Mouse (Mus musculus) limb, embryonic 10.5 days (tissue): ENCODE data around the gene Vav3. TPM values are rescaled to one million over a fixed set of nuclear protein-coding genes. Genes with fewer than 3 reads are reported as not detected.

Experiments
- DNase-seq: peaks from one replicate; pipeline ENCODE4 v3.0.0-alpha.2; 2017; ENCODE audit warnings: low spot score
- H3K27ac ChIP-seq: fragments of 300-500 bp; sonication (generic); 2 replicates; pipeline ENCODE4 v1.5.1; 2016; ENCODE audit warnings: mild to moderate bottlenecking
- H3K27me3 ChIP-seq: fragments of 300-500 bp; sonication (generic); 2 replicates; pipeline ENCODE4 v1.6.1; 2016; ENCODE audit warnings: low read depth, mild to moderate bottlenecking; ENCODE audit not compliant: poor library complexity, severe bottlenecking
- H3K36me3 ChIP-seq: fragments of 300-500 bp; sonication (generic); 2 replicates; pipeline ENCODE4 v1.6.1; 2016; ENCODE audit warnings: mild to moderate bottlenecking, moderate library complexity
- H3K4me1 ChIP-seq: fragments of 300-500 bp; sonication (generic); 2 replicates; pipeline ENCODE4 v1.6.1; 2016
- H3K4me3 ChIP-seq: fragments of 300-500 bp; sonication (generic); 2 replicates; pipeline ENCODE4 v1.5.1; 2016; ENCODE audit warnings: mild to moderate bottlenecking, moderate library complexity
- H3K9me3 ChIP-seq: fragments of 300-500 bp; sonication (generic); replicated peaks from 2 replicates; pipeline ENCODE4 v1.6.1; 2016; ENCODE audit warnings: mild to moderate bottlenecking
- WGBS: fragments of 180-500 bp; shearing (Covaris S2); methylation state at CpG from one replicate; pipeline ENCODE4 v1.1.7; 2016; 5-methylcytosine and 5-hydroxymethylcytosine counted together
- polyA plus RNA-seq: library from polyadenylated mRNA; unstranded; fragments of >200 nt; fragmentation: Nextera tagmentation; extraction: Ambion mirVana; gene quantifications from 2 replicates; pipeline ENCODE4 v1.2.1, GENCODE M21; 2016

Gene Vav3
- polyA plus RNA-seq, 1 experiment from 2014 or later: 3.0 TPM

GRCm38 (mm10) chr3:109544476-109545221 lies 204.2 kb downstream of the Vav3 start:
- no peak overlapping the region for H3K4me3 ChIP-seq
- H3K4me1 ChIP-seq: no peaks in the 10 kb centered on the region
- H3K27me3 ChIP-seq: no peaks in the 10 kb centered on the region
- no peak for DNase-seq
- H3K36me3 ChIP-seq: no peaks in the 10 kb centered on the region
- no peak overlapping the region for H3K27ac ChIP-seq
- no peaks in the 10 kb centered on the region for H3K9me3 ChIP-seq
- 80% methylated on average over 7 of the region's 7 CpGs for WGBS

GRCm38 (mm10) chr3:109557329-109557728 lies 216.9 kb downstream of the Vav3 start:
- no peaks in the 10 kb centered on the region for H3K9me3 ChIP-seq
- H3K36me3 ChIP-seq: no peaks in the 10 kb centered on the region
- whole genome bisulfite sequencing: 54% methylated on average over 2 of the region's 2 CpGs

GRCm38 (mm10) chr3:109561295-109561694 lies 220.8 kb downstream of the Vav3 start:
- H3K27me3 ChIP-seq: no peaks in the 10 kb centered on the region
- H3K4me1 ChIP-seq: no peaks in the 10 kb centered on the region
- 67% methylated on average over 4 of the region's 4 CpGs for WGBS
- no peaks in the 10 kb centered on the region for H3K9me3 ChIP-seq
- H3K27ac ChIP-seq: no peak overlapping the region
- DNase-seq: no peak
- no peak overlapping the region for H3K4me3 ChIP-seq
- H3K36me3 ChIP-seq: no peaks in the 10 kb centered on the region

More at GRCm38 (mm10) chr3:109557329-109557728, 216.9 kb downstream of the Vav3 start:
- no peaks in the 10 kb centered on the region for H3K4me1 ChIP-seq
- no peak overlapping the region for H3K4me3 ChIP-seq
- H3K27ac ChIP-seq: no peak overlapping the region
- H3K27me3 ChIP-seq: no peaks in the 10 kb centered on the region
- DNase-seq: no peak

- Histone ChIP-seq H3K4me3 (no peak overlapping the region), H3K36me3 (no peaks in the 10 kb centered on the region), H3K27me3 (no peaks in the 10 kb centered on the region), H3K4me1 (no peaks in the 10 kb centered on the region), H3K27ac (no peak overlapping the region), H3K9me3 (no peaks in the 10 kb centered on the region)
- DNase-seq: no peak
- WGBS: 77% methylated on average over 7 of the region's 7 CpGs
These were observed 221.3 kb downstream of the Vav3 start for GRCm38 (mm10) chr3:109561776-109562175.

- no peaks in the 10 kb centered on the region for H3K36me3 ChIP-seq
- no peak for DNase-seq
- WGBS: 85% methylated on average over 4 of the region's 4 CpGs
- H3K27me3 ChIP-seq: no peaks in the 10 kb centered on the region
- no peaks in the 10 kb centered on the region for H3K4me1 ChIP-seq
- H3K27ac ChIP-seq: no peak overlapping the region
- no peak overlapping the region for H3K4me3 ChIP-seq
- no peaks in the 10 kb centered on the region for H3K9me3 ChIP-seq
These were observed 221.8 kb downstream of the Vav3 start for GRCm38 (mm10) chr3:109562268-109562667.

GRCm38 (mm10) chr3:109564443-109564842 lies 224.0 kb downstream of the Vav3 start:
- Histone ChIP-seq H3K27me3 (no peaks in the 10 kb centered on the region), H3K36me3 (no peaks in the 10 kb centered on the region), H3K9me3 (no peaks in the 10 kb centered on the region), H3K4me1 (no peaks in the 10 kb centered on the region), H3K27ac (no peak overlapping the region), H3K4me3 (no peak overlapping the region)
- no peak for DNase-seq
- WGBS: 87% methylated on average over 2 of the region's 2 CpGs

- H3K27me3 ChIP-seq: no peaks in the 10 kb centered on the region
- H3K4me3 ChIP-seq: no peak overlapping the region
- H3K27ac ChIP-seq: no peak overlapping the region
- 62% methylated on average over 3 of the region's 3 CpGs for WGBS
- DNase-seq: no peak
- H3K9me3 ChIP-seq: no peaks in the 10 kb centered on the region
- H3K36me3 ChIP-seq: no peaks in the 10 kb centered on the region
- H3K4me1 ChIP-seq: peaks cover 4% of the 10 kb centered on the region; the same call in 1 of the 2 replicates
These were observed 228.3 kb downstream of the Vav3 start for GRCm38 (mm10) chr3:109568542-109569265.

- no peaks in the 10 kb centered on the region for H3K9me3 ChIP-seq
- H3K4me1 ChIP-seq: peaks cover 4% of the 10 kb centered on the region; the same call in 1 of the 2 replicates
- no peak for DNase-seq
- WGBS: 86% methylated on average over 1 of the region's 1 CpGs
- no peaks in the 10 kb centered on the region for H3K36me3 ChIP-seq
- no peak overlapping the region for H3K27ac ChIP-seq
- H3K27me3 ChIP-seq: no peaks in the 10 kb centered on the region
- H3K4me3 ChIP-seq: no peak overlapping the region
These were observed 231.0 kb downstream of the Vav3 start for GRCm38 (mm10) chr3:109571483-109571882.

- WGBS: 56% methylated on average over 3 of the region's 3 CpGs
- DNase-seq: no peak
- H3K27me3 ChIP-seq: no peaks in the 10 kb centered on the region
- no peaks in the 10 kb centered on the region for H3K36me3 ChIP-seq
- peaks cover 4% of the 10 kb centered on the region; the same call in 1 of the 2 replicates for H3K4me1 ChIP-seq
- no peak overlapping the region for H3K4me3 ChIP-seq
- H3K9me3 ChIP-seq: no peaks in the 10 kb centered on the region
- no peak overlapping the region for H3K27ac ChIP-seq
These were observed 232.4 kb downstream of the Vav3 start for GRCm38 (mm10) chr3:109572871-109573270.

- H3K27me3 ChIP-seq: no peaks in the 10 kb centered on the region
- no peak overlapping the region for H3K4me3 ChIP-seq
- H3K9me3 ChIP-seq: no peaks in the 10 kb centered on the region
- no peaks in the 10 kb centered on the region for H3K36me3 ChIP-seq
- WGBS: 75% methylated on average over 10 of the region's 10 CpGs
- peaks cover 4% of the 10 kb centered on the region; the same call in 1 of the 2 replicates for H3K4me1 ChIP-seq
- no peak for DNase-seq
- no peak overlapping the region for H3K27ac ChIP-seq
These were observed 233.2 kb downstream of the Vav3 start for GRCm38 (mm10) chr3:109573549-109574146.

GRCm38 (mm10) chr3:109574161-109574560 lies 233.7 kb downstream of the Vav3 start:
- 78% methylated on average over 6 of the region's 6 CpGs for WGBS

GRCm38 (mm10) chr3:109578347-109578746 lies 237.9 kb downstream of the Vav3 start:
- Histone ChIP-seq H3K4me3 (no peak overlapping the region), H3K27me3 (no peaks in the 10 kb centered on the region), H3K9me3 (no peaks in the 10 kb centered on the region), H3K27ac (no peak overlapping the region), H3K4me1 (no peaks in the 10 kb centered on the region), H3K36me3 (no peaks in the 10 kb centered on the region)
- WGBS: 66% methylated on average over 3 of the region's 3 CpGs
- no peak for DNase-seq

More at GRCm38 (mm10) chr3:109574161-109574560, 233.7 kb downstream of the Vav3 start:
- H3K27me3 ChIP-seq: no peaks in the 10 kb centered on the region
- H3K36me3 ChIP-seq: no peaks in the 10 kb centered on the region
- H3K27ac ChIP-seq: no peak overlapping the region
- H3K9me3 ChIP-seq: no peaks in the 10 kb centered on the region
- DNase-seq: no peak
- peaks cover 4% of the 10 kb centered on the region; the same call in 1 of the 2 replicates for H3K4me1 ChIP-seq
- H3K4me3 ChIP-seq: no peak overlapping the region

GRCm38 (mm10) chr3:109578983-109579382 lies 238.5 kb downstream of the Vav3 start:
- H3K4me1 ChIP-seq: no peaks in the 10 kb centered on the region
- H3K4me3 ChIP-seq: no peak overlapping the region
- WGBS: 48% methylated on average over 7 of the region's 7 CpGs

More at GRCm38 (mm10) chr3:109578983-109579382, 238.5 kb downstream of the Vav3 start:
- no peak overlapping the region for H3K27ac ChIP-seq
- no peaks in the 10 kb centered on the region for H3K9me3 ChIP-seq
- H3K27me3 ChIP-seq: no peaks in the 10 kb centered on the region
- DNase-seq: no peak
- H3K36me3 ChIP-seq: no peaks in the 10 kb centered on the region
